Mouse (Mus musculus) erythroblast, embryonic 14.5 days (primary cell): ENCODE results near the gene Bfsp1.

Experiments used
- GATA1 ChIP-seq: IDR thresholded peaks from 2 replicates; pipeline ENCODE4 v1.6.1; 2012; ENCODE audit warnings: low read length, inconsistent platforms, mixed read lengths
- TAL1 ChIP-seq: IDR thresholded peaks from 3 replicates; pipeline ENCODE4 v1.6.1; 2012; ENCODE audit warnings: low read length, inconsistent platforms, mixed read lengths

DNA sequence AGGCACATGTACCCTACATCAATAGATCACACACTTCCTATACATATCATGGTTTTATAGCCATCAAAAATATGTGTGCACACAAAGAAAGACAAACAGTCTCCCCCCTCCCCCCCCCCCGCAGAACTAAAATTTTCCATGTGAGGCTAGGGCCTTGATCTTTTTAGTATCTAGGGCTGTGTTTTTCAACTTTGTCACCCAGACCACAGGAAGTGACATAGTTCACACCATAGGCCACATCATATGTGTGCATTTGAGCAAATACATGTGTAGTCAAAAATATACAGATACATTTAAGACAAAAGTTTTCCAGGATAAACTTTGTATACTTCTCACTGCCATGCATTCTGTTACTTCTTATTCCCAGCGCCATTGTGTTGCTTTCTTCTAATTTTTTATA lies 23.5 kb downstream of the Bfsp1 start:
- TF ChIP-seq TAL1 = no peak
- no peak for TF ChIP-seq GATA1
